Mouse (Mus musculus) gastrocnemius, adult 8-10 months (tissue): ENCODE data around the gene Etv2. TPM values are rescaled to one million over a fixed set of nuclear protein-coding genes. Genes with fewer than 3 reads are reported as not detected.

Experiments
- DNase-seq, 2 experiments: peaks; one replicate each; pipeline ENCODE4 v3.0.0; 2022; ENCODE audit warnings: low spot score in 2 of 2
- total RNA-seq, 4 experiments: library from RNA; stranded (reverse); gene quantifications; 2 replicates each; pipeline ENCODE4 v1.2.4; 2022

The Etv2 gene
- not detected for total RNA-seq

GRCm38 (mm10) chr7:30635752-30636151, at the start of gene Etv2:
TSS of gene Etv2 (minus strand) at chr7:30635852.
- DNase-seq = no peak

- DNase-seq = no peak
Observed at GRCm38 (mm10) chr7:30683425-30683824, 47.8 kb upstream of the Etv2 start.

GRCm38 (mm10) chr7:30681897-30682296, 46.2 kb upstream of the Etv2 start:
- DNase-seq = peak; percentile 49 to 65

- peak; percentile 20 to 27 for DNase-seq
Observed at GRCm38 (mm10) chr7:30678263-30678975, 42.8 kb upstream of the Etv2 start.

- no peak for DNase-seq
Observed at GRCm38 (mm10) chr7:30671480-30671879, 35.8 kb upstream of the Etv2 start, which contains the start of gene Pmis2. TSS of gene Pmis2 (minus strand) at chr7:30671605.

GRCm38 (mm10) chr7:30669229-30669628, 33.6 kb upstream of the Etv2 start:
- no peak for DNase-seq

- no peak for DNase-seq
Observed at GRCm38 (mm10) chr7:30665321-30665720, 29.7 kb upstream of the Etv2 start.

- DNase-seq = peak; percentile 73 to 78
Observed at GRCm38 (mm10) chr7:30664529-30665200, 29.0 kb upstream of the Etv2 start, which contains the start of gene Haus5. TSS of gene Haus5 (minus strand) at chr7:30664994.

GRCm38 (mm10) chr7:30649591-30650540, 14.2 kb upstream of the Etv2 start, which contains the start of gene Rbm42:
TSS of gene Rbm42 (minus strand) at chr7:30650317.
- peak; percentile 98 for DNase-seq

- no peak for DNase-seq
Observed at GRCm38 (mm10) chr7:30639083-30639482, 3.4 kb upstream of the Etv2 start.

- no peak for DNase-seq
Observed at GRCm38 (mm10) chr7:30636395-30636794, 743 bp upstream of the Etv2 start.

- peak; percentile 9 to 10 for DNase-seq
Observed at GRCm38 (mm10) chr7:30634621-30635020, 1.0 kb downstream of the Etv2 start.

- DNase-seq = no peak
Observed at GRCm38 (mm10) chr7:30633762-30634412, 1.8 kb downstream of the Etv2 start.

- no peak for DNase-seq
Observed at GRCm38 (mm10) chr7:30629013-30629412, 6.6 kb downstream of the Etv2 start.

GRCm38 (mm10) chr7:30626647-30627046, 9.0 kb downstream of the Etv2 start:
- DNase-seq = no peak

- peak; percentile 70 to 81 for DNase-seq
Observed at GRCm38 (mm10) chr7:30625530-30626384, 9.9 kb downstream of the Etv2 start, which contains the start of gene Cox6b1. TSS of gene Cox6b1 (minus strand) at chr7:30626151.

GRCm38 (mm10) chr7:30619202-30619601, 16.4 kb downstream of the Etv2 start:
- no peak for DNase-seq

- no peak for DNase-seq
Observed at GRCm38 (mm10) chr7:30618658-30619057, 17.0 kb downstream of the Etv2 start.

GRCm38 (mm10) chr7:30615049-30615760, 20.4 kb downstream of the Etv2 start:
- no peak for DNase-seq
